8 mouse cellular contexts compared by ENCODE assay signal in genomic region chr6:53573711-53574065, GRCm38 (mm10).
DNase-seq lines count a peak whose midpoint lies in the region; ATAC-seq and TF ChIP-seq lines count a peak whose summit lies in the region.

No protein-coding gene starts in this region.

- no peak for TF ChIP-seq CTCF in lung, adult 2 months (IDR thresholded peaks at IDR 0.05; ENCODE audit: insufficient read depth, low read length)
- no peak for TF ChIP-seq CTCF in embryonic fibroblast, embryonic 13.5 days (IDR thresholded peaks at IDR 0.05; ENCODE audit: borderline replicate concordance, insufficient read depth, low read length)

- no peak overlapping the region for H3K27ac ChIP-seq in embryonic fibroblast, embryonic 13.5 days (ENCODE audit: insufficient read depth, low read length)
- H3K27ac ChIP-seq in limb, embryonic 12.5 days = peak overlapping the region; percentile 95
- peak overlapping the region; percentile 81 for H3K27ac ChIP-seq in stomach, embryonic 14.5 days (ENCODE audit: low read length)

- 6% methylated on average over 6 of the region's 6 CpGs for WGBS in lung, adult 2 months
- WGBS in limb, embryonic 12.5 days = 0% methylated on average over 5 of the region's 6 CpGs
- WGBS in stomach, embryonic 14.5 days = 1% methylated on average over 6 of the region's 6 CpGs

- peak overlapping the region; percentile 24 for H3K4me3 ChIP-seq in lung, adult 2 months (replicated peaks; ENCODE audit: extremely low read depth, low read depth, low read length)
- peak overlapping the region; percentile 49 for H3K4me3 ChIP-seq in embryonic fibroblast, embryonic 13.5 days (ENCODE audit: insufficient read depth, low read length)
- H3K4me3 ChIP-seq in limb, embryonic 12.5 days (replicated peaks) = peak overlapping the region; percentile 41
- peak overlapping the region; percentile 30 for H3K4me3 ChIP-seq in stomach, embryonic 14.5 days (ENCODE audit: low read depth, low read length)

- H3K4me2 ChIP-seq in limb, embryonic 12.5 days = peak overlapping the region; percentile 60
- peak overlapping the region; percentile 54 for H3K4me2 ChIP-seq in stomach, embryonic 14.5 days (replicated peaks; ENCODE audit: low read depth, low read length)

- peaks cover 8% of the 10 kb centered on the region; the same call in 1 of the 2 replicates for H3K4me1 ChIP-seq in lung, adult 2 months (ENCODE audit: control insufficient read depth, insufficient read depth, low read length)
- H3K4me1 ChIP-seq in embryonic fibroblast, embryonic 13.5 days (ENCODE audit: control insufficient read depth, insufficient read depth, low read length) = peaks cover 8% of the 10 kb centered on the region; the same call in 1 of the 2 replicates
- H3K4me1 ChIP-seq in limb, embryonic 12.5 days (replicated peaks) = peaks cover 74% of the 10 kb centered on the region
- peaks cover 16% of the 10 kb centered on the region for H3K4me1 ChIP-seq in stomach, embryonic 14.5 days (ENCODE audit: control insufficient read depth, insufficient read depth, low read length)

- no peaks in the 10 kb centered on the region for H3K36me3 ChIP-seq in limb, embryonic 12.5 days
- no peaks in the 10 kb centered on the region for H3K36me3 ChIP-seq in stomach, embryonic 14.5 days (ENCODE audit: control insufficient read depth, insufficient read depth, low read length)

- peak overlapping the region; percentile 54 for H3K9ac ChIP-seq in limb, embryonic 12.5 days (replicated peaks)
- peak overlapping the region; percentile 22; the same call in 1 of the 2 replicates for H3K9ac ChIP-seq in stomach, embryonic 14.5 days (replicated peaks; ENCODE audit: low read depth, low read length)

- DNase-seq in lung, adult 2 months = no peak
- no peak for DNase-seq in lung, adult 18-20 months
- no peak for DNase-seq in spleen, postnatal 10 days (ENCODE audit: low spot score in 2 of 2)
- no peak for DNase-seq in left cerebral cortex, adult 9 months (ENCODE audit: low spot score in 2 of 2)
- DNase-seq in left cerebral cortex, adult 11 months (ENCODE audit: low spot score) = no peak

- H3K9me3 ChIP-seq in limb, embryonic 12.5 days = no peaks in the 10 kb centered on the region
- H3K9me3 ChIP-seq in stomach, embryonic 14.5 days (ENCODE audit: control insufficient read depth, low read depth, low read length) = no peaks in the 10 kb centered on the region

- TF ChIP-seq POLR2A in lung, adult 2 months (IDR thresholded peaks at IDR 0.05; ENCODE audit: borderline replicate concordance, extremely low read depth, low read depth, low read length) = no peak
- no peak for TF ChIP-seq POLR2A in embryonic fibroblast, embryonic 13.5 days (IDR thresholded peaks at IDR 0.05; ENCODE audit: low read depth, low read length)

- H3K27me3 ChIP-seq in limb, embryonic 12.5 days = no peaks in the 10 kb centered on the region
- no peaks in the 10 kb centered on the region for H3K27me3 ChIP-seq in stomach, embryonic 14.5 days (ENCODE audit: control insufficient read depth, insufficient read depth, low read length)

- ATAC-seq in limb, embryonic 12.5 days (ENCODE audit: insufficient number of reproducible peaks, insufficient read depth, low FRiP score, low TSS enrichment, low read depth) = 0 out of 2 replicates have a peak, but pooled peaks have one; percentile 45
- ATAC-seq in stomach, embryonic 14.5 days (ENCODE audit: insufficient number of reproducible peaks, insufficient read depth, low FRiP score, low read depth) = no peak
